Mouse (Mus musculus) liver, embryonic 14.5 days (tissue): ENCODE data around the gene Chtop. TPM values are rescaled to one million over a fixed set of nuclear protein-coding genes. Genes with fewer than 3 reads are reported as not detected.
A peak's percentile ranks its signal among the peaks of the same experiment; 100 is the strongest.

Experiments
- ATAC-seq: fragments of 200-750 bp; cut with Nextera tagmentation; 2 replicates; pipeline ENCODE4 v1.8.0; 2017; ENCODE audit warnings: moderate number of reproducible peaks, mild to moderate bottlenecking, moderate library complexity; ENCODE audit not compliant: insufficient read depth
- DNase-seq, 3 experiments: peaks; one replicate each; pipeline ENCODE4 v3.0.0-alpha.2; 2012 to 2013; ENCODE audit warnings: low read depth in 3 of 3, low spot score in 3 of 3
- H3K27ac ChIP-seq: fragments of 300-500 bp; sonication (generic); 2 replicates; pipeline ENCODE4 v1.5.1; 2014; ENCODE audit warnings: moderate library complexity, mild to moderate bottlenecking, control low read depth, inconsistent platforms
- H3K27me3 ChIP-seq: fragments of 300-500 bp; sonication (generic); 2 replicates; pipeline ENCODE4 v1.6.1; 2014; ENCODE audit warnings: mild to moderate bottlenecking, low read length, moderate library complexity; ENCODE audit not compliant: control insufficient read depth, insufficient read depth
- H3K36me3 ChIP-seq: fragments of 300-500 bp; sonication (generic); replicated peaks from 2 replicates; pipeline ENCODE4 v1.6.1; 2014; ENCODE audit warnings: low read depth; ENCODE audit not compliant: control insufficient read depth, insufficient read depth
- H3K4me1 ChIP-seq, 2 experiments: fragments of 200-500 bp in 1 of 2; fragments of 300-500 bp in 1 of 2; sonication (generic) in 1 of 2; replicated peaks; 2 replicates each; pipeline ENCODE4 v1.6.1; 2012 to 2014; ENCODE audit warnings: antibody characterized with exemption in 1 of 2, inconsistent platforms in 1 of 2, low read length in 1 of 2; ENCODE audit not compliant: control insufficient read depth in 2 of 2, insufficient read depth in 2 of 2
- H3K4me2 ChIP-seq: fragments of 300-500 bp; sonication (generic); 2 replicates; pipeline ENCODE4 v1.6.1; 2014; ENCODE audit warnings: low read depth, mild to moderate bottlenecking, control low read depth, moderate library complexity
- H3K4me3 ChIP-seq, 2 experiments: fragments of 200-500 bp in 1 of 2; fragments of 300-500 bp in 1 of 2; sonication (generic) in 1 of 2; 2 replicates each; pipeline ENCODE4 v1.5.1; 2012 to 2014; ENCODE audit warnings: low read depth in 2 of 2, low read length in 2 of 2, mild to moderate bottlenecking in 2 of 2, control low read depth in 1 of 2, inconsistent platforms in 1 of 2, moderate library complexity in 1 of 2; ENCODE audit not compliant: insufficient read depth in 1 of 2
- H3K9ac ChIP-seq: fragments of 300-500 bp; sonication (generic); replicated peaks from 2 replicates; pipeline ENCODE4 v1.6.1; 2014; ENCODE audit warnings: mild to moderate bottlenecking, control low read depth, moderate library complexity
- H3K9me3 ChIP-seq: fragments of 300-500 bp; sonication (generic); 2 replicates; pipeline ENCODE4 v1.6.1; 2016; ENCODE audit warnings: low read length, mixed read lengths; ENCODE audit not compliant: control insufficient read depth
- CTCF ChIP-seq: IDR thresholded peaks from 2 replicates; pipeline ENCODE4 v1.5.1; 2016; ENCODE audit warnings: antibody characterized with exemption, low read depth, control low read depth
- EP300 ChIP-seq: IDR thresholded peaks from 2 replicates; pipeline ENCODE4 v1.6.1; 2016; ENCODE audit warnings: antibody characterized with exemption, low read depth
- WGBS: fragments of 180-500 bp; shearing (Covaris S2); extraction: QIAGEN DNeasy Blood & Tissue Kit; methylation state at CpG from one replicate; pipeline ENCODE4 v1.1.7; 2014; ENCODE audit not compliant: insufficient replicate concordance; 5-methylcytosine and 5-hydroxymethylcytosine counted together
- polyA plus RNA-seq, 2 experiments: library from polyadenylated mRNA; depleted of rRNA in 1 of 2; stranded (reverse) in 1 of 2; unstranded in 1 of 2; fragments of >200 nt; fragmentation: Nextera tagmentation in 1 of 2; extraction: Ambion mirVana in 1 of 2; gene quantifications; 2 replicates each; pipeline versions ENCODE4 v1.2.1 to v1.2.3; 2012 to 2014

The Chtop gene
- polyA plus RNA-seq, 2 experiments = 29.7 to 49.9 TPM

GRCm38 (mm10) chr3:90512276-90512675 is 3.0 kb upstream of the Chtop start:
- WGBS = 68% methylated on average over 5 of the region's 5 CpGs
- TF ChIP-seq EP300 = no peak
- TF ChIP-seq CTCF = no peak
- H3K27me3 ChIP-seq = no peaks in the 10 kb centered on the region; the same call in 1 of the 2 replicates
- H3K27ac ChIP-seq = no peak overlapping the region
- peaks cover 14 to 26% of the 10 kb centered on the region in 2 experiments for H3K4me1 ChIP-seq
- peaks cover 5% of the 10 kb centered on the region for H3K36me3 ChIP-seq
- no peaks in the 10 kb centered on the region for H3K9me3 ChIP-seq
- ATAC-seq (no peak), DNase-seq (no peak)
- no peak overlapping the region for H3K4me2 ChIP-seq
- no peak overlapping the region for H3K9ac ChIP-seq
- H3K4me3 ChIP-seq = no peak overlapping the region

GRCm38 (mm10) chr3:90509747-90510123 is 437 bp upstream of the Chtop start:
- ATAC-seq (no peak), DNase-seq (no peak)
- no peak for TF ChIP-seq EP300
- TF ChIP-seq CTCF = no peak
- peaks cover 11 to 20% of the 10 kb centered on the region in 2 experiments for H3K4me1 ChIP-seq
- 8% methylated on average over 2 of the region's 2 CpGs for WGBS
- peak overlapping the region; percentile 24 for H3K27ac ChIP-seq
- peak overlapping the region; percentile 9 to 93 for H3K4me3 ChIP-seq
- H3K4me2 ChIP-seq = peak overlapping the region; percentile 67
- peak overlapping the region; percentile 25 for H3K9ac ChIP-seq
- no peaks in the 10 kb centered on the region; the same call in 1 of the 2 replicates for H3K27me3 ChIP-seq
- H3K9me3 ChIP-seq = no peaks in the 10 kb centered on the region
- peaks cover 31% of the 10 kb centered on the region for H3K36me3 ChIP-seq

DNA sequence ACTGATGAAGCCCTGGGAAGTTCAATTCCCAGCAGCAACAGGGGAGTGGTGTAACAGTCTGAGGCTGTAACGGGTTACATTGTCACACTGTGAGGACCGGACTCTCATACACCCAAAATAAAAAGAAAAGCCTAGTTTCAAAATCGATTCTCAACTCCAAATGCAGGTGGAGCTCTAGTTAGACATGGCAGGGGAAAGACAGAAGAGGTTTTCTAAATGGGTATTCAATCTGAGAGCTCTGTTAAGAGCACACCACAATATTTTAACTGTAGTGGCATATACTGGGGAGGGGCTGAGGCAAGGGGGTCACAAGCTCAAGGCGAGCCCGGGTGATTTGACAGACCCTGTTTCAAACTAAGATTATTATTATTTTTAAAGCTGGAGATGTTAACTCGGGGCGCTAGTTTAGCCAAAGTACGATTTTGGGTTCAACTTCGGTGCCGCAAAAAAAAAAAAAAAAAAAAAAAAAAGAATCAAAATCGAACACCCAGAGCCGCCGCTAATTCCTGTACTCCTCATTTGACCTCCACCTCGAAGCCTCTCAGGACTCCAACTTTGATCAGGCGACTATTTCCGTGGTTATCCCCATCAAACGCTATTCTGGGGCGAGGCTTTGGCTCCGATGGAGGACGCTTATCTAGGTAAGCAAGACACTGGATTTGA is 880 bp downstream of the Chtop start:
- WGBS = under 1% methylated on average over 20 of the region's 20 CpGs
- TF ChIP-seq EP300 = no peak
- TF ChIP-seq CTCF = no peak
- Histone ChIP-seq H3K27ac (peak overlapping the region; percentile 84), H3K4me2 (peak overlapping the region; percentile 97), H3K27me3 (no peaks in the 10 kb centered on the region; the same call in 1 of the 2 replicates), H3K4me1 (peaks cover 7 to 11% of the 10 kb centered on the region in 2 experiments), H3K4me3 (peak overlapping the region; percentile 93 to 97), H3K9me3 (no peaks in the 10 kb centered on the region), H3K9ac (peak overlapping the region; percentile 99), H3K36me3 (peaks cover 44% of the 10 kb centered on the region)
- DNase-seq = no peak
- ATAC-seq = no peak

DNA sequence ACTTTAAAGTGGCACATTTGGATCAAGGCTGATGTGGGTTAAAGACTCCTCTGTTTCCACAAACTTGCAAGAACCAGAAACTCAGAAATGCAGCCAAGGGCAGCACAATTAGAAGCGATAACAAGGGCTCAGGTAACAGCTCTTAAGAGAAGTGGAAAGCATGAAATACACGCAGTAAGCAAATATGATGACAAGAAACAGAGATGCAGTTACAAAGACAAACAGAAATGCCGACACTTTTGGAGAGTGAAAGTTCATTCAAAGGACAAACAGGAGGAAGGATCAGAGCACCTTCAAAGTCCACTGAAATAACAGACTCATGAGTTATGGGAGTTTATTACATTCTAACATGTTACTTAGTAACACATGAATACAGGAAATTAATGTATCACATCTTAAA is 2.9 kb downstream of the Chtop start:
- no peaks in the 10 kb centered on the region for H3K9me3 ChIP-seq
- no peak for TF ChIP-seq CTCF
- TF ChIP-seq EP300 = no peak
- ATAC-seq (no peak), DNase-seq (no peak)
- peaks cover 65% of the 10 kb centered on the region for H3K36me3 ChIP-seq
- WGBS = 84% methylated on average over 3 of the region's 3 CpGs
- no peak overlapping the region for H3K4me2 ChIP-seq
- no peak overlapping the region for H3K27ac ChIP-seq
- no peaks in the 10 kb centered on the region for H3K27me3 ChIP-seq
- H3K4me1 ChIP-seq = peaks cover 7 to 11% of the 10 kb centered on the region in 2 experiments
- H3K9ac ChIP-seq = no peak overlapping the region
- no peak overlapping the region for H3K4me3 ChIP-seq

DNA sequence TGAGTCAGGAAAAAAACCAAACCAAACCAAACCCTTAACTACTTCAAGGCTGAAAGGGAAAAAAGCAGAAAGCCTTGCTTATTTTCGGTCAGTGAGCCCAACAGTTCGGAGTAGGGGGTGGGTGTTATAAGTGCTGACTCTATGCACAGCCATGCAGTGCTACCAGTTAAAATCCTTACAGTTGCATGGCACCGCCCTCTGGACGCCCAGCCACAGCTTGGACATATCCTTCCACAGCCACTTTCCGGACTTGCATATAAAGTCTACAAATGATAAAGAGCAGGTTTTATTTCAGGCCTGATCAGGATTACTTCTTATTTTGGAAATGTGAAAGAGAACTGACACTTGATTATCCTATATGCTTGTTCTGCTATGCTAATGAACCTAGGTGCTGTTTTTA is 4.1 kb downstream of the Chtop start:
- Histone ChIP-seq H3K36me3 (peaks cover 72% of the 10 kb centered on the region), H3K4me2 (no peak overlapping the region), H3K4me3 (no peak overlapping the region), H3K4me1 (peaks cover 7 to 11% of the 10 kb centered on the region in 2 experiments), H3K27ac (no peak overlapping the region), H3K9me3 (no peaks in the 10 kb centered on the region), H3K9ac (no peak overlapping the region), H3K27me3 (no peaks in the 10 kb centered on the region)
- no peak for ATAC-seq
- 87% methylated on average over 5 of the region's 5 CpGs for WGBS
- DNase-seq = no peak
- TF ChIP-seq CTCF (no peak), EP300 (no peak)
